Mouse (Mus musculus): ENCODE data around the gene Spsb1.

DNA sequence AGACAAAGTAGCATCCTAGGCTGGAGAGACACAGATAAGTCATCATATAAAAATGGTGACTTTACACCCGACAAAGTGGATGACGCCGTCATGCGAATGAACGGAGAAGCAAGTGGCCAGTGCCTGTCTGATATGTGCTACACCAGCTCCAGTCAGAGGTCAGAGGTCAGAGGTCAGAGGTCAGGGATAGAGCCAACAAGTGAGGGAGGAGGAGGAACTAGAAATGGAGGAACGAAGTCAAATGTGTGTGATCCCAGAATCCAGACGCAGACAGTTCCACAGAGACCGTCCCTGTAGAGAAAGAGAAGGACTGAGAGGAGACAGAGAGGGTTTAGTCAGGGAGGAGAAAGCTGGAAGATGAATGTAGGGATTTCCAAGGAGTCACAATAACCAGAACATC lies 103.3 kb downstream of the Spsb1 start:
- TF ChIP-seq CTCF (IDR thresholded peaks at IDR 0.05) (no peak), EP300 (IDR thresholded peaks at IDR 0.05) (no peak)

All from lung, postnatal 0 days (tissue).